Mouse (Mus musculus): ENCODE measurements around the gene Eral1. TPM values are rescaled to one million over a fixed set of nuclear protein-coding genes. Genes with fewer than 3 reads are reported as not detected.

Eral1 gene
- total RNA-seq, 2 experiments from 2014 or later: 18.8 to 26.2 TPM

- no peak for TF ChIP-seq CTCF (IDR thresholded peaks at IDR 0.05)
- intact Hi-C loops (cut with DNase I): no loop called here
- no peak for DNase-seq
- Histone ChIP-seq H3K4me3 (no peak overlapping the region), H3K27ac (no peak overlapping the region)
These were observed 33.4 kb upstream of the Eral1 start for GRCm38 (mm10) chr11:78113616-78114015.

GRCm38 (mm10) chr11:78104501-78104900 lies 24.3 kb upstream of the Eral1 start:
- no peak for DNase-seq
- intact Hi-C loops (cut with DNase I): no loop called here
- no peak overlapping the region for H3K4me3 ChIP-seq
- TF ChIP-seq CTCF (IDR thresholded peaks at IDR 0.05): no peak
- H3K27ac ChIP-seq: no peak overlapping the region

GRCm38 (mm10) chr11:78102958-78103747 lies 23.0 kb upstream of the Eral1 start:
- Histone ChIP-seq H3K27ac (no peak overlapping the region), H3K4me3 (no peak overlapping the region)
- TF ChIP-seq CTCF (IDR thresholded peaks at IDR 0.05): peak; percentile 19; the same call in 1 of the 2 replicates
- no peak for DNase-seq
- intact Hi-C loops (cut with DNase I): no loop called here

- no peak overlapping the region for H3K27ac ChIP-seq
- no peak for TF ChIP-seq CTCF (IDR thresholded peaks at IDR 0.05)
- intact Hi-C loops (cut with DNase I): no loop called here
- DNase-seq: no peak
- H3K4me3 ChIP-seq: no peak overlapping the region
These were observed 22.0 kb upstream of the Eral1 start for GRCm38 (mm10) chr11:78102142-78102541.

GRCm38 (mm10) chr11:78100746-78101145 lies 20.6 kb upstream of the Eral1 start:
- no peak for DNase-seq
- no peak overlapping the region for H3K27ac ChIP-seq
- no peak for TF ChIP-seq CTCF (IDR thresholded peaks at IDR 0.05)
- intact Hi-C loops (cut with DNase I): no loop called here
- H3K4me3 ChIP-seq: no peak overlapping the region

GRCm38 (mm10) chr11:78097077-78097476 lies 16.9 kb upstream of the Eral1 start:
- Histone ChIP-seq H3K27ac (peak overlapping the region; percentile 1; the same call in 1 of the 2 replicates), H3K4me3 (no peak overlapping the region; the same call in 1 of the 2 replicates)
- intact Hi-C loops (cut with DNase I): loop anchor here (5.0 kb wide), 1 partner anchor 60 kb away; no protein-coding TSS in a partner anchor
- no peak for TF ChIP-seq CTCF (IDR thresholded peaks at IDR 0.05)
- DNase-seq: no peak

GRCm38 (mm10) chr11:78095144-78095516 lies 14.9 kb upstream of the Eral1 start:
- peak overlapping the region; percentile 90 for H3K4me3 ChIP-seq
- no peak for TF ChIP-seq CTCF (IDR thresholded peaks at IDR 0.05)
- peak overlapping the region; percentile 93 for H3K27ac ChIP-seq
- no peak for DNase-seq
- intact Hi-C loops (cut with DNase I): loop anchor here (5.0 kb wide), 1 partner anchor 62 kb away; no protein-coding TSS in a partner anchor

- peak within 1 kb of the TSS; percentile 90 for H3K4me3 ChIP-seq
- H3K27ac ChIP-seq: peak within 1 kb of the TSS; percentile 93
- no peak for TF ChIP-seq CTCF (IDR thresholded peaks at IDR 0.05)
- intact Hi-C loops (cut with DNase I): loop anchor here (5.0 kb wide), 1 partner anchor 63 kb away; no protein-coding TSS in a partner anchor
- peak; percentile 98 for DNase-seq
These were observed 14.4 kb upstream of the Eral1 start, which contains the start of gene Fam222b for GRCm38 (mm10) chr11:78094504-78095143. Gene Fam222b (plus strand): TSS chr11:78094660.

GRCm38 (mm10) chr11:78094137-78094503 lies 13.9 kb upstream of the Eral1 start:
- intact Hi-C loops (cut with DNase I): no loop called here
- Histone ChIP-seq H3K27ac (peak overlapping the region; percentile 93), H3K4me3 (peak overlapping the region; percentile 90)
- no peak for TF ChIP-seq CTCF (IDR thresholded peaks at IDR 0.05)
- no peak for DNase-seq

GRCm38 (mm10) chr11:78087756-78088281 lies 7.6 kb upstream of the Eral1 start:
- intact Hi-C loops (cut with DNase I): no loop called here
- Histone ChIP-seq H3K4me3 (no peak overlapping the region), H3K27ac (no peak overlapping the region)
- no peak for DNase-seq
- TF ChIP-seq CTCF (IDR thresholded peaks at IDR 0.05): no peak

GRCm38 (mm10) chr11:78086925-78087479 lies 6.8 kb upstream of the Eral1 start:
- intact Hi-C loops (cut with DNase I): no loop called here
- H3K4me3 ChIP-seq: no peak overlapping the region
- no peak for TF ChIP-seq CTCF (IDR thresholded peaks at IDR 0.05)
- no peak for DNase-seq
- H3K27ac ChIP-seq: no peak overlapping the region

- DNase-seq: no peak
- Histone ChIP-seq H3K27ac (no peak overlapping the region), H3K4me3 (no peak overlapping the region)
- intact Hi-C loops (cut with DNase I): no loop called here
- no peak for TF ChIP-seq CTCF (IDR thresholded peaks at IDR 0.05)
These were observed 3.4 kb upstream of the Eral1 start for GRCm38 (mm10) chr11:78083595-78083994.

GRCm38 (mm10) chr11:78074666-78075065 lies 5.5 kb downstream of the Eral1 start:
- DNase-seq: no peak
- TF ChIP-seq CTCF (IDR thresholded peaks at IDR 0.05): no peak
- Histone ChIP-seq H3K27ac (no peak overlapping the region), H3K4me3 (no peak overlapping the region)
- intact Hi-C loops (cut with DNase I): no loop called here

Data from gastrocnemius, adult 2 months (tissue).